Mouse (Mus musculus) forebrain, postnatal 0 days (tissue): Measurements from ENCODE around the gene Als2cr12. TPM values are rescaled to one million over a fixed set of nuclear protein-coding genes. Genes with fewer than 3 reads are reported as not detected.
"Not testable (repeated sequence)": the region's sequence is repeated elsewhere in the genome, so short reads cannot be mapped to it uniquely, and the experiment has no call there.

Experiments used
- ATAC-seq: fragments of 200-750 bp; cut with Nextera tagmentation; 2 replicates; pipeline ENCODE4 v1.8.0; 2017; ENCODE audit warnings: mild to moderate bottlenecking, moderate library complexity
- DNase-seq: peaks from one replicate; pipeline ENCODE4 v3.0.0-alpha.2; 2015
- H3K27ac ChIP-seq: fragments of 300-500 bp; sonication (generic); 2 replicates; pipeline ENCODE4 v1.5.1; 2014; ENCODE audit warnings: low read depth, mild to moderate bottlenecking, antibody characterized with exemption, low read length, moderate library complexity, mixed read lengths
- H3K27me3 ChIP-seq: fragments of 300-500 bp; sonication (generic); 2 replicates; pipeline ENCODE4 v1.6.1; 2014; ENCODE audit warnings: mild to moderate bottlenecking, low read length, mixed read lengths; ENCODE audit not compliant: insufficient read depth
- H3K36me3 ChIP-seq: fragments of 300-500 bp; sonication (generic); 2 replicates; pipeline ENCODE4 v1.6.1; 2014; ENCODE audit warnings: mild to moderate bottlenecking, moderate library complexity; ENCODE audit not compliant: insufficient read depth
- H3K4me1 ChIP-seq: fragments of 300-500 bp; sonication (generic); 2 replicates; pipeline ENCODE4 v1.6.1; 2014; ENCODE audit warnings: antibody characterized with exemption; ENCODE audit not compliant: insufficient read depth
- H3K4me2 ChIP-seq: fragments of 300-500 bp; sonication (generic); 2 replicates; pipeline ENCODE4 v1.6.1; 2014; ENCODE audit warnings: low read depth, mild to moderate bottlenecking, moderate library complexity
- H3K4me3 ChIP-seq: fragments of 300-500 bp; sonication (generic); 2 replicates; pipeline ENCODE4 v1.5.1; 2014; ENCODE audit warnings: low read depth, low read length, mixed read lengths
- H3K9ac ChIP-seq: fragments of 300-500 bp; sonication (generic); 2 replicates; pipeline ENCODE4 v1.6.1; 2014; ENCODE audit warnings: mild to moderate bottlenecking
- H3K9me3 ChIP-seq: fragments of 300-500 bp; sonication (generic); 2 replicates; pipeline ENCODE4 v1.6.1; 2016; ENCODE audit warnings: low read length
- CTCF ChIP-seq: sonication (generic); IDR thresholded peaks from 2 replicates; pipeline ENCODE4 v1.5.1; 2016; ENCODE audit warnings: antibody characterized with exemption, control low read depth, low read depth
- WGBS: fragments of 180-500 bp; shearing (Covaris S2); extraction: QIAGEN DNeasy Blood & Tissue Kit; methylation state at CpG from one replicate; pipeline ENCODE4 v1.1.7; 2014; 5-methylcytosine and 5-hydroxymethylcytosine counted together
- polyA plus RNA-seq: library from polyadenylated mRNA; unstranded; fragments of >200 nt; fragmentation: Nextera tagmentation; extraction: Ambion mirVana; gene quantifications from 2 replicates; pipeline ENCODE4 v1.2.1, GENCODE M21; 2015
- total RNA-seq: library from RNA; depleted of rRNA; stranded (reverse); fragments of >200 nt; gene quantifications from 2 replicates; pipeline ENCODE4 v1.2.3, GENCODE M21; 2014

Gene Als2cr12
- total and polyA plus RNA-seq, 2 experiments from 2014 or later, result 0.12 TPM; not detected in 1

- Histone ChIP-seq H3K27me3 (no peaks in the 10 kb centered on the region), H3K9me3 (no peaks in the 10 kb centered on the region), H3K4me2 (no peak overlapping the region), H3K4me1 (no peaks in the 10 kb centered on the region), H3K27ac (no peak overlapping the region), H3K9ac (no peak overlapping the region), H3K36me3 (no peaks in the 10 kb centered on the region), H3K4me3 (no peak overlapping the region)
- DNase-seq, result no peak
- ATAC-seq, result no peak
- 83% methylated on average over 1 of the region's 1 CpGs for WGBS
- TF ChIP-seq CTCF, result no peak
Measured at GRCm38 (mm10) chr1:58689426-58689825, 6.4 kb downstream of the Als2cr12 start.

DNA sequence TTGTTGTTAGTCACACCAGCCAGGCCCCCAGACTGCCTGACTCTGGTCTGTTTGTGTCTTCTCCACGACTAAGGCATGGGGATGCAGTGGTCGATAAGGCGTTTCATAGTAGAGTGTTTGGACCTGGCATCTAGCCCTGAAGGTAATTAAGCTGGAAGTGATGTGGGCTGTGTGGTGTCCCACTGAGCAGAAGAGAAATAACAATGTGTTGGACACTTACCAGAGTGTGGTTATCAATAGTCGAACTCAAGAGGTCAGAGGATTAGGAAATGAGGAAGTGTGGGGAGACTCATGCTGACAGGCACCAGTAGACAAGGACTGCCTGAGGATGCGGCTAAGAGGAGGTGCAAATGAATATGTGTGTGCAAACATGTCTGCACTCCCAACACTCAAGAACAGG lies 17.4 kb downstream of the Als2cr12 start:
- DNase-seq, H3K27ac ChIP-seq, ATAC-seq, H3K4me2 ChIP-seq, H3K9me3 ChIP-seq, H3K36me3 ChIP-seq, H3K4me1 ChIP-seq, H3K27me3 ChIP-seq, H3K4me3 ChIP-seq, H3K9ac ChIP-seq: not testable (repeated sequence)
- WGBS, result 69% methylated on average over 5 of the region's 5 CpGs

GRCm38 (mm10) chr1:58677575-58677974 lies 18.2 kb downstream of the Als2cr12 start:
- no peaks in the 10 kb centered on the region for H3K36me3 ChIP-seq
- H3K27ac ChIP-seq, result no peak overlapping the region
- no peaks in the 10 kb centered on the region for H3K4me1 ChIP-seq
- no peaks in the 10 kb centered on the region for H3K9me3 ChIP-seq
- peak; percentile 15 for DNase-seq
- TF ChIP-seq CTCF, result peak; percentile 57
- H3K9ac ChIP-seq, result no peak overlapping the region
- no peak for ATAC-seq
- whole genome bisulfite sequencing, result 97% methylated on average over 1 of the region's 1 CpGs
- no peak overlapping the region for H3K4me2 ChIP-seq
- no peak overlapping the region for H3K4me3 ChIP-seq
- H3K27me3 ChIP-seq, result no peaks in the 10 kb centered on the region

GRCm38 (mm10) chr1:58675011-58675410 lies 20.8 kb downstream of the Als2cr12 start:
- Histone ChIP-seq H3K36me3 (no peaks in the 10 kb centered on the region), H3K9me3 (no peaks in the 10 kb centered on the region), H3K4me2 (no peak overlapping the region), H3K4me3 (no peak overlapping the region), H3K4me1 (no peaks in the 10 kb centered on the region), H3K27me3 (no peaks in the 10 kb centered on the region), H3K9ac (no peak overlapping the region), H3K27ac (no peak overlapping the region)
- WGBS, result 88% methylated on average over 3 of the region's 3 CpGs
- no peak for ATAC-seq
- TF ChIP-seq CTCF, result no peak
- DNase-seq, result no peak

DNA sequence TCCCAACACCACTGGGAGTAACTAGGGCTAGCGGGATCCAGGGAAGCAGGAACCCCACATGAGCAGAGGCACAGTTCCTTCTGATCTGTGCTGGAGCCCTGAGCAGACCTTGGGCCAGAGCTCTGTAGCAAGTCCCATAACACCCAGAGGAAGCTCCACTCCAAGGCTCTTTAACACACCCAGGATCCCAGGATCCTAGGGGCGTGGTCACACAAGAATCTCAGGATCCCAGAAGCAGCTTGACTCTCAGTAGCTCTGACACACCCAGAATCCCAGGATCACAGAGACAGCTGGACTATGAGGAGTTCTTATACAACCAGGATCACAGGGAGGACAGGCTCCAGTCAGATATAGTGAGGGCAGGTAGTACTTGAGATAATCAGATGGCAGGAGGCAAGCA lies 23.7 kb downstream of the Als2cr12 start:
- no peak for ATAC-seq
- Histone ChIP-seq H3K27me3 (no peaks in the 10 kb centered on the region), H3K9ac (no peak overlapping the region), H3K4me2 (no peak overlapping the region), H3K4me1 (no peaks in the 10 kb centered on the region), H3K27ac (no peak overlapping the region), H3K36me3 (no peaks in the 10 kb centered on the region), H3K9me3 (no peaks in the 10 kb centered on the region), H3K4me3 (no peak overlapping the region)
- no peak for TF ChIP-seq CTCF
- DNase-seq, result no peak
- WGBS, result 97% methylated on average over 2 of the region's 2 CpGs

- ATAC-seq, H3K9me3 ChIP-seq, H3K4me2 ChIP-seq, H3K27ac ChIP-seq, H3K36me3 ChIP-seq, H3K27me3 ChIP-seq, DNase-seq, H3K4me1 ChIP-seq, H3K9ac ChIP-seq, H3K4me3 ChIP-seq: not testable (repeated sequence)
- 82% methylated on average over 3 of the region's 3 CpGs for WGBS
Measured at GRCm38 (mm10) chr1:58669635-58670034, 26.2 kb downstream of the Als2cr12 start.

GRCm38 (mm10) chr1:58668191-58668590 lies 27.6 kb downstream of the Als2cr12 start:
- Histone ChIP-seq H3K36me3 (no peaks in the 10 kb centered on the region), H3K9me3 (no peaks in the 10 kb centered on the region), H3K27ac (no peak overlapping the region), H3K27me3 (no peaks in the 10 kb centered on the region), H3K4me2 (no peak overlapping the region), H3K9ac (no peak overlapping the region), H3K4me1 (no peaks in the 10 kb centered on the region), H3K4me3 (no peak overlapping the region)
- ATAC-seq (no peak), DNase-seq (no peak)
- 89% methylated on average over 5 of the region's 5 CpGs for WGBS
- TF ChIP-seq CTCF, result no peak

- DNase-seq, H3K4me3 ChIP-seq, H3K36me3 ChIP-seq, H3K9me3 ChIP-seq, H3K4me2 ChIP-seq, H3K27me3 ChIP-seq, ATAC-seq, H3K4me1 ChIP-seq, H3K9ac ChIP-seq, H3K27ac ChIP-seq: not testable (repeated sequence)
- WGBS, result 81% methylated on average over 3 of the region's 3 CpGs
Measured at GRCm38 (mm10) chr1:58663365-58663764, 32.4 kb downstream of the Als2cr12 start.

GRCm38 (mm10) chr1:58662671-58663070 lies 33.1 kb downstream of the Als2cr12 start:
- DNase-seq, ATAC-seq: not testable (repeated sequence)

More at GRCm38 (mm10) chr1:58662671-58663070, 33.1 kb downstream of the Als2cr12 start:
- not testable (repeated sequence) for H3K9ac ChIP-seq, H3K4me1 ChIP-seq, H3K27me3 ChIP-seq, H3K36me3 ChIP-seq, H3K27ac ChIP-seq, H3K4me2 ChIP-seq, H3K9me3 ChIP-seq, H3K4me3 ChIP-seq
- WGBS, result 94% methylated on average over 5 of the region's 5 CpGs
